Mouse (Mus musculus) limb, embryonic 12.5 days (tissue): ENCODE data around the gene Lipa. TPM values are rescaled to one million over a fixed set of nuclear protein-coding genes. Genes with fewer than 3 reads are reported as not detected.

Experiments used
- ATAC-seq: fragments of 200-750 bp; cut with Nextera tagmentation; 2 replicates; pipeline ENCODE4 v1.8.0; 2017; ENCODE audit warnings: low read depth, moderate TSS enrichment; ENCODE audit not compliant: insufficient number of reproducible peaks, insufficient read depth, low FRiP score, low TSS enrichment
- H3K27ac ChIP-seq: fragments of 300-500 bp; sonication (generic); 2 replicates; pipeline ENCODE4 v1.5.1; 2016; ENCODE audit warnings: mild to moderate bottlenecking, moderate library complexity
- H3K27me3 ChIP-seq: fragments of 300-500 bp; sonication (generic); 2 replicates; pipeline ENCODE4 v1.6.1; 2016; ENCODE audit warnings: mild to moderate bottlenecking, moderate library complexity
- H3K36me3 ChIP-seq: fragments of 300-500 bp; sonication (generic); 2 replicates; pipeline ENCODE4 v1.6.1; 2016; ENCODE audit warnings: mild to moderate bottlenecking, moderate library complexity
- H3K4me1 ChIP-seq: fragments of 300-500 bp; sonication (generic); replicated peaks from 2 replicates; pipeline ENCODE4 v1.6.1; 2016
- H3K4me2 ChIP-seq: fragments of 300-500 bp; sonication (generic); 2 replicates; pipeline ENCODE4 v1.6.1; 2016; ENCODE audit warnings: mild to moderate bottlenecking, moderate library complexity
- H3K4me3 ChIP-seq: fragments of 300-500 bp; sonication (generic); replicated peaks from 2 replicates; pipeline ENCODE4 v1.5.1; 2016; ENCODE audit warnings: mild to moderate bottlenecking
- H3K9ac ChIP-seq: fragments of 300-500 bp; sonication (generic); replicated peaks from 2 replicates; pipeline ENCODE4 v1.6.1; 2016; ENCODE audit warnings: mild to moderate bottlenecking, moderate library complexity
- H3K9me3 ChIP-seq: fragments of 300-500 bp; sonication (generic); 2 replicates; pipeline ENCODE4 v1.6.1; 2016; ENCODE audit warnings: mild to moderate bottlenecking, moderate library complexity
- whole genome bisulfite sequencing: fragments of 180-500 bp; shearing (Covaris S2); methylation state at CpG from one replicate; pipeline ENCODE4 v1.1.7; 2016; 5-methylcytosine and 5-hydroxymethylcytosine counted together
- polyA plus RNA-seq: library from polyadenylated mRNA; unstranded; fragments of >200 nt; fragmentation: Nextera tagmentation; extraction: Ambion mirVana; gene quantifications from 2 replicates; pipeline ENCODE4 v1.2.1, GENCODE M21; 2016

The Lipa gene
- polyA plus RNA-seq, 1 experiment from 2014 or later = 25.9 TPM

GRCm38 (mm10) chr19:34523106-34523725, 4.1 kb downstream of the Lipa start:
- H3K9ac ChIP-seq = no peak overlapping the region
- no peak overlapping the region for H3K4me3 ChIP-seq
- no peaks in the 10 kb centered on the region for H3K27me3 ChIP-seq
- peaks cover 20% of the 10 kb centered on the region for H3K4me1 ChIP-seq
- H3K27ac ChIP-seq = no peak overlapping the region
- H3K36me3 ChIP-seq = peaks cover 21% of the 10 kb centered on the region; the same call in 1 of the 2 replicates
- ATAC-seq = no peak
- H3K4me2 ChIP-seq = no peak overlapping the region
- WGBS = 89% methylated on average over 12 of the region's 12 CpGs
- H3K9me3 ChIP-seq = no peaks in the 10 kb centered on the region

GRCm38 (mm10) chr19:34521978-34522377, 5.3 kb downstream of the Lipa start:
- no peak for ATAC-seq

GRCm38 (mm10) chr19:34521361-34521760, 5.9 kb downstream of the Lipa start:
- Histone ChIP-seq H3K4me2 (no peak overlapping the region), H3K36me3 (peaks cover 22% of the 10 kb centered on the region; the same call in 1 of the 2 replicates), H3K9ac (no peak overlapping the region), H3K27ac (no peak overlapping the region), H3K4me3 (no peak overlapping the region), H3K9me3 (no peaks in the 10 kb centered on the region), H3K4me1 (peaks cover 19% of the 10 kb centered on the region), H3K27me3 (no peaks in the 10 kb centered on the region)
- 70% methylated on average over 2 of the region's 2 CpGs for WGBS
- no peak for ATAC-seq

More at GRCm38 (mm10) chr19:34521978-34522377, 5.3 kb downstream of the Lipa start:
- Histone ChIP-seq H3K27me3 (no peaks in the 10 kb centered on the region), H3K27ac (no peak overlapping the region), H3K36me3 (peaks cover 22% of the 10 kb centered on the region; the same call in 1 of the 2 replicates), H3K9ac (no peak overlapping the region), H3K4me1 (peaks cover 20% of the 10 kb centered on the region), H3K9me3 (no peaks in the 10 kb centered on the region), H3K4me2 (no peak overlapping the region), H3K4me3 (no peak overlapping the region)
- 91% methylated on average over 1 of the region's 1 CpGs for WGBS

DNA sequence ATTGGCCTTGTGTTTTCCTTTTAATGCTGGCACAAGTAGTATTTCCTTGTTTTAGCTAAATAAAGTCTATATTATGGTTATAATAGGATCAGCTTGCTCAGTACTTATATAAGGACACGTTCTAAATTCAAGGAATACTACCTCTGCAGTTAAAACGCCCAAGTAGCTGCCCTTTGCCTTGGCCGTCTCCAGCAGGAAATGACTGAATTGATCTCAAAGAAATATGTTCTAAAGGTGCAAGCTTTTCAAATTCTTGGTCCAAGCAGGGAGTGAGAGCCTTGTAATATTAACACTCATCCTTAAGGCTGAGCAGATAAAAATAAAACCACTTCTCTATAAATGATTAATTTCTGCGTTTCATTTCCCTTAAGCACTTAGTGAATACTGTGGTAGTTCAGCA, 7.2 kb downstream of the Lipa start:
- WGBS = 85% methylated on average over 4 of the region's 4 CpGs
- no peak for ATAC-seq
- H3K36me3 ChIP-seq = peaks cover 22% of the 10 kb centered on the region; the same call in 1 of the 2 replicates
- no peak overlapping the region for H3K9ac ChIP-seq
- H3K27me3 ChIP-seq = no peaks in the 10 kb centered on the region
- H3K4me3 ChIP-seq = no peak overlapping the region
- no peak overlapping the region for H3K27ac ChIP-seq
- H3K9me3 ChIP-seq = no peaks in the 10 kb centered on the region
- no peak overlapping the region for H3K4me2 ChIP-seq
- H3K4me1 ChIP-seq = peaks cover 7% of the 10 kb centered on the region

DNA sequence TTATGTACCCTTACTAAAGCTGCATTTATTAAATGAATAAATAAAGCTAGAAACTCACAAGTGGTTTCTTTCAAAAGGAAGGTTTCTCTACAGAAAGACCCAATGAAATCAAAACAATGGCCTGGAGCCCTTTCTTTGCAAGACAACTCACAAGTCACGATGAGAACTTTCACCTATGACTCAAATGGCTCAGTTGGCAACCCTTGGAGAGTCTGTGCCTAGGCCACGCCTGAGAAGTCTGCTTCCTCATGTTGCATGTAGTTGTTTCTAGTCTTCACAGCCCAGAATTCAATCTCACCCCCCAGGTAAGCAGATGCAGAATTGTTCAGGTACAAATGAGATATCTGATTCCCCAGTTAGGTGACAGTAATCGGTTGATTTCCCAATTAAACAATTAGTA, 7.6 kb downstream of the Lipa start:
- 86% methylated on average over 3 of the region's 3 CpGs for WGBS

GRCm38 (mm10) chr19:34518786-34519185, 8.5 kb downstream of the Lipa start:
- Histone ChIP-seq H3K27me3 (no peaks in the 10 kb centered on the region), H3K9ac (no peak overlapping the region), H3K9me3 (no peaks in the 10 kb centered on the region), H3K4me2 (no peak overlapping the region), H3K36me3 (peaks cover 22% of the 10 kb centered on the region; the same call in 1 of the 2 replicates), H3K4me1 (no peaks in the 10 kb centered on the region), H3K27ac (no peak overlapping the region), H3K4me3 (no peak overlapping the region)
- ATAC-seq = no peak
- WGBS = 58% methylated on average over 3 of the region's 3 CpGs

More for the DNA sequence above, 7.6 kb downstream of the Lipa start:
- peaks cover 22% of the 10 kb centered on the region; the same call in 1 of the 2 replicates for H3K36me3 ChIP-seq
- no peak for ATAC-seq
- no peak overlapping the region for H3K9ac ChIP-seq
- no peak overlapping the region for H3K4me2 ChIP-seq
- H3K27ac ChIP-seq = no peak overlapping the region
- H3K4me3 ChIP-seq = no peak overlapping the region
- H3K9me3 ChIP-seq = no peaks in the 10 kb centered on the region
- H3K4me1 ChIP-seq = peaks cover 3% of the 10 kb centered on the region; the same call in 1 of the 2 replicates
- no peaks in the 10 kb centered on the region for H3K27me3 ChIP-seq

DNA sequence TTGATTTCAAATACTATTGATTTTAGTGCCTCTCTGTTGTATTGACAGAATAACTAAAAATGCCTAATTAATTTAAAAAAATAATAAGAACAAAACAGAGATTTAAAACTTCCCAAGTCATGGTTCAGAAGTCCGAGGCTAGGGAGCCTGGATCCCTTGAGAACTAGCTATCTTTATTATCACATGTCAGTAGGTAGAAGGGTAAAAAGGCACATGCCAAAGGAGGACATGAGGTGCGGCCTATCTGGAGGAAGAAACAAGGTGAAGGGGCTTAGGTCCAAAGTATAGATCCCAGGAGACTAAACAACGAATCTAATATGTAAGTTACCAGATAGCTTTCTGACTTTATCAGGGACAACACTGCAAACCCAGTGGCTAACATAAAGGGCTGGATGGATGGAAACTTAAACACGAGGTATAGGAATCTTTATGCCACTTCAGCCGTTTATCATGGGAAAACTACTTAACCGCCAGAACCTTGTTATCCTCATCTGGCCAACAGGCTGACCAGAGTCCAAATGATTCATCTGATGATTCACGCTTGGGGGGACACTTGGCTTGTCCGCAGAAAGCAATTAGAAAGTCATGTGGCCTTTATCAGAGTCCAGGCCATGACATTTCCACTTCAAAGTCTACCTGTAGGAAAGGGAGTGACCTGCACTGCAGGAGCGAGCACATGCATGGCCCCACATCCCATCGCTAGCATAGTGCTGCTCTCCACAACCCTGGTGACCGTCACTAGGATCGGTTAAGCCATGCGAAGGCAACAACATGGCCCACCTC, 9.3 kb downstream of the Lipa start:
- H3K4me1 ChIP-seq = no peaks in the 10 kb centered on the region
- ATAC-seq = no peak
- no peak overlapping the region for H3K27ac ChIP-seq
- no peaks in the 10 kb centered on the region for H3K27me3 ChIP-seq
- H3K9me3 ChIP-seq = no peaks in the 10 kb centered on the region
- H3K36me3 ChIP-seq = peaks cover 22% of the 10 kb centered on the region; the same call in 1 of the 2 replicates
- H3K4me3 ChIP-seq = no peak overlapping the region
- H3K4me2 ChIP-seq = no peak overlapping the region
- WGBS = 90% methylated on average over 13 of the region's 13 CpGs
- H3K9ac ChIP-seq = no peak overlapping the region

DNA sequence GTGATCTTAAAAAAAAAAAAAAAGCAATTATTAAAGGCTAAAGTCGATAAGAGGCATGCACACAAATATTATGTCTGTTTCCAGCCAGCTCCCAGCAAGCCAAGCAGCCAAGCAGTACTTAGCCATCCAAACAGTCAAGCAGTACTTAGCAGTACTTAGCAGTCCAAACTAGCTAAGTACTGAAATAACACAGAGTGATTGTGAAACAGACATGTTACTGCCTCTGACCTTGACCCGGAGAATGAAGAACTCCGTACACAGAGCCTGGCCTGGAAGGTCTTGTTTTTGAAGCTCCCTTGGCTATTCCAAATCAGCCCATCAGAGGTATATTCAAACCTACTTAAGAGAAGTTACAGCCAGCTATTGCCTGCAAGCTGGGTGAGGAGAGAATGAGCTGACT, 10.1 kb downstream of the Lipa start:
- Histone ChIP-seq H3K4me2 (no peak overlapping the region), H3K9ac (no peak overlapping the region), H3K4me1 (no peaks in the 10 kb centered on the region), H3K9me3 (no peaks in the 10 kb centered on the region), H3K4me3 (no peak overlapping the region), H3K36me3 (peaks cover 22% of the 10 kb centered on the region; the same call in 1 of the 2 replicates), H3K27me3 (no peaks in the 10 kb centered on the region), H3K27ac (no peak overlapping the region)
- 86% methylated on average over 3 of the region's 3 CpGs for WGBS
- no peak for ATAC-seq

DNA sequence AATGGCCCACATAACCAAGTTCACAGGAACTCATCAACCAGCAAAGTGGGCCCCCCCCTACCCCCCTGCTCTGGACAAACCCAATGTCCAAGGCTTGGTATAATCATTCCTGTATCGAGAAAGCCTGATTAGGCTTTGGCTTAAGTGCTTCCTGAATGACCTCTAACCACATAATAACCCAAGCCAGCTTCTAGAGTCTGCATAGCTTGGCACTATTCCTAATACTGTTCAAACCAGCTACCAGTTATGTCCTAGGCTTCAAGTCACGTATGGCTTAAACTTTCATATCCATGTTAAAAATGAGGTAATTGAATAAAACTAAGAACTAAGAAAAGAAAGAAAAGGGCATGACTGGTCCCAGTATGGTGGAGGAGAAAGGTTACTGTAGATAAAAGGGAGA, 10.9 kb downstream of the Lipa start:
- H3K36me3 ChIP-seq = peaks cover 17% of the 10 kb centered on the region; the same call in 1 of the 2 replicates
- no peak overlapping the region for H3K27ac ChIP-seq
- 91% methylated on average over 2 of the region's 2 CpGs for WGBS
- no peak overlapping the region for H3K4me3 ChIP-seq
- peaks cover 5% of the 10 kb centered on the region for H3K4me1 ChIP-seq
- no peak overlapping the region for H3K9ac ChIP-seq
- ATAC-seq = no peak
- no peaks in the 10 kb centered on the region for H3K9me3 ChIP-seq
- H3K4me2 ChIP-seq = no peak overlapping the region
- no peaks in the 10 kb centered on the region for H3K27me3 ChIP-seq

DNA sequence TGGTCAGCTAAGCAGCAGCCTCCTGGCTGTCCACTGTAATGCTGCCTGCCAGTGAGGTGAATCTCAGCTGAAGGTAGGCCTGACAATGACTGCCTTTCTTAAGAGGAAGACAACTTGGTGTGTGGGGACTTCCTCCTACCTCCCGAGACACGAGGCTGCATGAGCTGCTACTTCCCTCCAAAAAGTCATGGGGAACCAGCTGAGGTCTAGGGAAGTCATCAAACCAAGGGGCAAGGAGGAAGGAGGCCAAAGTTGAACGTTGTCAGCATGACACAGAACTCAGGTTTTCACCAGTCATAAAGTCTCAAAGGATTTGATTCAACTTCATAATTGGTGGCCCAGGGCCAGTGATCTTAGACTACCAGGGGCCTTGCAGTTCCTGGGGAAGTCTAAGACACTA, 11.6 kb downstream of the Lipa start:
- Histone ChIP-seq H3K4me3 (no peak overlapping the region), H3K9me3 (no peaks in the 10 kb centered on the region), H3K36me3 (peaks cover 14% of the 10 kb centered on the region; the same call in 1 of the 2 replicates), H3K4me2 (no peak overlapping the region), H3K9ac (no peak overlapping the region), H3K27ac (no peak overlapping the region), H3K4me1 (peaks cover 8% of the 10 kb centered on the region), H3K27me3 (no peaks in the 10 kb centered on the region)
- WGBS = 78% methylated on average over 3 of the region's 3 CpGs
- no peak for ATAC-seq

DNA sequence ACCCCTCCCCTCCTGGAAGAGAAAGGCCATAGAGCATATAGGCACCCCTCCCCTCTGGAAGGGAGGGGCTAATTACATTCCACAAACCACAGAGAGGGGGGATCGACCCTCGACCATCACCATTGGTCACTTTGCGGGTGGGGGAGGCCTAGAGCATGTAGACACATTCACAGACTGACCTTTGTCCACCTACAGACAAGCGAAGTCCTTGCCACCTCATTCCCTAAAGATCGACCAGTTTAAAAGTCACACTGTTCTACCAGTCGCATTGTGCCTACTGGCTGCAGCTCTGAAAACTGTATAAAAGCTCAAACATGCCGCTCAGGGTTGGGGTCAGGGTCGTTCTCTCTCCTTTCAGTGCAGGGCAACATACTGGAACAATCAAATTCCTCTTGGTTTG, 15.7 kb downstream of the Lipa start:
- peaks cover 8% of the 10 kb centered on the region for H3K4me1 ChIP-seq
- H3K27ac ChIP-seq = no peak overlapping the region
- H3K36me3 ChIP-seq = peaks cover 20% of the 10 kb centered on the region
- H3K4me3 ChIP-seq = no peak overlapping the region
- H3K9me3 ChIP-seq = no peaks in the 10 kb centered on the region
- ATAC-seq = no peak
- no peak overlapping the region for H3K4me2 ChIP-seq
- H3K9ac ChIP-seq = no peak overlapping the region
- WGBS = 54% methylated on average over 8 of the region's 8 CpGs
- no peaks in the 10 kb centered on the region for H3K27me3 ChIP-seq
